Mouse (Mus musculus): ENCODE results near the gene Farp1. TPM values are rescaled to one million over a fixed set of nuclear protein-coding genes. Genes with fewer than 3 reads are reported as not detected.

Gene Farp1
- polyA plus RNA-seq, 1 experiment: 42.6 TPM

- Histone ChIP-seq H3K79me2 (ENCODE audit: control insufficient read depth, insufficient read depth) (no peaks in the 10 kb centered on the region), H3K27me3 (ENCODE audit: control insufficient read depth, insufficient read depth, insufficient read length) (no peaks in the 10 kb centered on the region), H3K36me3 (ENCODE audit: control insufficient read depth, insufficient read depth) (no peaks in the 10 kb centered on the region), H3ac (ENCODE audit: control insufficient read depth, insufficient read length, low read depth) (no peak overlapping the region), H3K79me3 (ENCODE audit: low read depth) (no peaks in the 10 kb centered on the region), H3K4me3 (ENCODE audit: insufficient read depth, poor library complexity, severe bottlenecking) (no peak overlapping the region)
- no peak for TF ChIP-seq CEBPB (IDR thresholded peaks at IDR 0.05; ENCODE audit: low read depth)
- no peak for TF ChIP-seq MYOG (IDR thresholded peaks at IDR 0.05; ENCODE audit: control insufficient read depth, extremely low read depth, insufficient read length)
Observed at GRCm38 (mm10) chr14:121015114-121015690, 19.8 kb upstream of the Farp1 start.

GRCm38 (mm10) chr14:121022403-121022802 is 12.6 kb upstream of the Farp1 start:
- Histone ChIP-seq H3ac (ENCODE audit: control insufficient read depth, insufficient read length, low read depth) (no peak overlapping the region), H3K36me3 (ENCODE audit: control insufficient read depth, insufficient read depth) (no peaks in the 10 kb centered on the region), H3K4me3 (ENCODE audit: insufficient read depth, poor library complexity, severe bottlenecking) (no peak overlapping the region), H3K79me2 (ENCODE audit: control insufficient read depth, insufficient read depth) (no peaks in the 10 kb centered on the region), H3K27me3 (ENCODE audit: control insufficient read depth, insufficient read depth, insufficient read length) (no peaks in the 10 kb centered on the region), H3K79me3 (ENCODE audit: low read depth) (no peaks in the 10 kb centered on the region)
- TF ChIP-seq FOSL1 (IDR thresholded peaks at IDR 0.05; ENCODE audit: insufficient read depth, low read length, poor library complexity, severe bottlenecking) (no peak), CTCF (IDR thresholded peaks at IDR 0.05; ENCODE audit: control insufficient read depth, insufficient read depth, insufficient read length) (no peak), MYOG (IDR thresholded peaks at IDR 0.05; ENCODE audit: control insufficient read depth, extremely low read depth, insufficient read length) (no peak), MAX (IDR thresholded peaks at IDR 0.05) (no peak), USF1 (IDR thresholded peaks at IDR 0.05; ENCODE audit: low read depth) (no peak), MYOD1 (IDR thresholded peaks at IDR 0.05; ENCODE audit: control insufficient read depth, insufficient read length, low read depth) (no peak), CEBPB (IDR thresholded peaks at IDR 0.05; ENCODE audit: low read depth) (no peak)

DNA sequence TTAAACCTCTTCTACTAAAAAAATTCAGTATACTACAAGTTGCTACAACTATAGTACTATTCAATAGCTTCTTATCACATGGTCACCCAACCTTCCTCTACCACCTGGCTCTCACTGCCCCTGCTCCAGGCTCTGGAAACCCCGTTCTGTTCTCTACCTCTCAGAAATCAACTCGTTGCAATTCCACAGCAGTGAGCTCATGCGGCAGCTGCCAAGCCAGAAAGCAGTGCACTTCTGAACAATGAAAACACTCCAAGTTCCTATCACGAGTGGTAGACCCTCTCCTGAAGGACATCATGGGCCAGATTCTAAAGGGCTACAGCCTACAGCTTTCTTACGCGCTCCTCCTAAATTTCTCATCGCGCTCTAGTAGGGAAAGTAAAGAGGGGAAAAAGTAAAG is 9.6 kb upstream of the Farp1 start:
- Histone ChIP-seq H3K36me3 (ENCODE audit: control insufficient read depth, insufficient read depth) (no peaks in the 10 kb centered on the region), H3K4me3 (ENCODE audit: insufficient read depth, poor library complexity, severe bottlenecking) (no peak overlapping the region), H3K79me2 (ENCODE audit: control insufficient read depth, insufficient read depth) (no peaks in the 10 kb centered on the region), H3ac (ENCODE audit: control insufficient read depth, insufficient read length, low read depth) (no peak overlapping the region), H3K79me3 (ENCODE audit: low read depth) (no peaks in the 10 kb centered on the region), H3K27me3 (ENCODE audit: control insufficient read depth, insufficient read depth, insufficient read length) (no peaks in the 10 kb centered on the region)
- no peak for TF ChIP-seq MAX (IDR thresholded peaks at IDR 0.05)

- H3ac ChIP-seq (ENCODE audit: control insufficient read depth, insufficient read length, low read depth): no peak overlapping the region
- TF ChIP-seq MAX (IDR thresholded peaks at IDR 0.05) (no peak), MYOD1 (IDR thresholded peaks at IDR 0.05; ENCODE audit: control insufficient read depth, insufficient read length, low read depth) (no peak), CTCF (IDR thresholded peaks at IDR 0.05; ENCODE audit: control insufficient read depth, insufficient read depth, insufficient read length) (no peak), FOSL1 (IDR thresholded peaks at IDR 0.05; ENCODE audit: insufficient read depth, low read length, poor library complexity, severe bottlenecking) (no peak), CEBPB (IDR thresholded peaks at IDR 0.05; ENCODE audit: low read depth) (no peak), USF1 (IDR thresholded peaks at IDR 0.05; ENCODE audit: low read depth) (no peak), MYOG (IDR thresholded peaks at IDR 0.05; ENCODE audit: control insufficient read depth, extremely low read depth, insufficient read length) (no peak)
- H3K4me3 ChIP-seq (ENCODE audit: insufficient read depth, poor library complexity, severe bottlenecking): no peak overlapping the region
- H3K36me3 ChIP-seq (ENCODE audit: control insufficient read depth, insufficient read depth): no peaks in the 10 kb centered on the region
- H3K27me3 ChIP-seq (ENCODE audit: control insufficient read depth, insufficient read depth, insufficient read length): no peaks in the 10 kb centered on the region
- H3K79me3 ChIP-seq (ENCODE audit: low read depth): peaks cover 4% of the 10 kb centered on the region
- peaks cover 7% of the 10 kb centered on the region for H3K79me2 ChIP-seq (ENCODE audit: control insufficient read depth, insufficient read depth)
Observed at GRCm38 (mm10) chr14:121031396-121031795, 3.6 kb upstream of the Farp1 start.

- H3K79me2 ChIP-seq (ENCODE audit: control insufficient read depth, insufficient read depth): peaks cover 37% of the 10 kb centered on the region
- H3K4me3 ChIP-seq (ENCODE audit: insufficient read depth, poor library complexity, severe bottlenecking): no peak overlapping the region
- H3K79me3 ChIP-seq (ENCODE audit: low read depth): peaks cover 33% of the 10 kb centered on the region
- no peak overlapping the region for H3ac ChIP-seq (ENCODE audit: control insufficient read depth, insufficient read length, low read depth)
- H3K27me3 ChIP-seq (ENCODE audit: control insufficient read depth, insufficient read depth, insufficient read length): no peaks in the 10 kb centered on the region
- no peak for TF ChIP-seq CTCF (IDR thresholded peaks at IDR 0.05; ENCODE audit: control insufficient read depth, insufficient read depth, insufficient read length)
- peaks cover 5% of the 10 kb centered on the region for H3K36me3 ChIP-seq (ENCODE audit: control insufficient read depth, insufficient read depth)
Observed at GRCm38 (mm10) chr14:121034525-121034924, 475 bp upstream of the Farp1 start.

DNA sequence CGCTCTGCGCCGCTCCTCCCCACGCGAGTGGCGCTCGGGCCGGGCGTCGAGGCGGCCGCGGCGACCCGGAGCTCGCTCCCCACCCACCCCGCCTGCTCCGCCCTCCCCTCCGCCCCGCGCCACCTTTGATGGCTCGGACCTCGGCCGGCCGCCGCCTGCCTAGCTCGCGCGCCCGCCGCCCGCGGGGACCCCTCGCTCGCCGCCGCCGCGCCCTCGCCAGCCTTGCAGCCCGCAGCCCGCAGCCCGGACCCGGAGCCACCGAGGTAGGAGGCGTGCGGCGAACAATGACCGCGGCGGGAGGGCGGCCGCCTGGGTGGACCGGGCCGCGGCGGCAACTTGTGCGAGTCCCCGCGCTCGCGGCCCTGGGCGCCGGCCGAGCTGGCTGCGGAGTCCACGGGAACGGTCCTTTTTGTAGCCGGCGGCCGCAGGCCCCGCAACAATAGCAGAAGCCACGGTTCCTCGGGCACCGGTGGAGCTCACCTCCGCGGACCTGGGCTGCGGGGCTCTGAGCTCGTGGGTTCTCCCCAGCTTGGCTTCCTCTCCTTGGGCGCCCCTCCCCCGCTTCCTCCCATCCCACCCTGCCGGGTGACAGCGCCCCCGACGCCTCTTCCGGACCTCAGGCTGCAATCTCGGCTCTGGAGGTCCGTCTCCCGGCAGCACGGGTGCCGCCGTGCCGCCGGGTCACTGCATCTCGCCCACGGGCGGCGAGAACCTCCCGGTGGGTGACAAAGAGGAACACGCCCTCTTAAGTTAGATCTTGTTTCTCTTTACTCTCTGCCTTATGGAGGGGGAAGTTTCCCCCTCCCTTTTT is 868 bp downstream of the Farp1 start:
- Histone ChIP-seq H3K36me3 (ENCODE audit: control insufficient read depth, insufficient read depth) (peaks cover 5% of the 10 kb centered on the region), H3ac (ENCODE audit: control insufficient read depth, insufficient read length, low read depth) (peak overlapping the region; percentile 88), H3K27me3 (ENCODE audit: control insufficient read depth, insufficient read depth, insufficient read length) (no peaks in the 10 kb centered on the region), H3K4me3 (ENCODE audit: insufficient read depth, poor library complexity, severe bottlenecking) (peak overlapping the region; percentile 86), H3K79me2 (ENCODE audit: control insufficient read depth, insufficient read depth) (peaks cover 50% of the 10 kb centered on the region), H3K79me3 (ENCODE audit: low read depth) (peaks cover 45% of the 10 kb centered on the region)
- TF ChIP-seq FOSL1 (IDR thresholded peaks at IDR 0.05; ENCODE audit: insufficient read depth, low read length, poor library complexity, severe bottlenecking) (no peak), CEBPB (IDR thresholded peaks at IDR 0.05; ENCODE audit: low read depth) (no peak), MYOG (IDR thresholded peaks at IDR 0.05; ENCODE audit: control insufficient read depth, extremely low read depth, insufficient read length) (no peak), MAX (IDR thresholded peaks at IDR 0.05) (peak; percentile 32), CTCF (IDR thresholded peaks at IDR 0.05; ENCODE audit: control insufficient read depth, insufficient read depth, insufficient read length) (no peak), USF1 (IDR thresholded peaks at IDR 0.05; ENCODE audit: low read depth) (no peak), MYOD1 (IDR thresholded peaks at IDR 0.05; ENCODE audit: control insufficient read depth, insufficient read length, low read depth) (no peak)
